Mouse (Mus musculus) splenic B cell, adult 2 months (primary cell): ENCODE results near the gene Zfp574.

Experiments used
- DNase-seq: peaks from one replicate; pipeline ENCODE4 v3.0.0-alpha.2; 2011; ENCODE audit warnings: low read depth, low spot score
- H3K27me3 ChIP-seq: 2 replicates; pipeline ENCODE4 v1.6.1; 2012; ENCODE audit warnings: mild to moderate bottlenecking, low read length, moderate library complexity, mixed read lengths; ENCODE audit not compliant: control insufficient read depth, poor library complexity, insufficient read depth, severe bottlenecking
- H3K36me3 ChIP-seq: 2 replicates; pipeline ENCODE4 v1.6.1; 2012; ENCODE audit warnings: mild to moderate bottlenecking, low read length, moderate library complexity, mixed read lengths; ENCODE audit not compliant: control insufficient read depth, poor library complexity, insufficient read depth, severe bottlenecking

Zfp574 gene

DNA sequence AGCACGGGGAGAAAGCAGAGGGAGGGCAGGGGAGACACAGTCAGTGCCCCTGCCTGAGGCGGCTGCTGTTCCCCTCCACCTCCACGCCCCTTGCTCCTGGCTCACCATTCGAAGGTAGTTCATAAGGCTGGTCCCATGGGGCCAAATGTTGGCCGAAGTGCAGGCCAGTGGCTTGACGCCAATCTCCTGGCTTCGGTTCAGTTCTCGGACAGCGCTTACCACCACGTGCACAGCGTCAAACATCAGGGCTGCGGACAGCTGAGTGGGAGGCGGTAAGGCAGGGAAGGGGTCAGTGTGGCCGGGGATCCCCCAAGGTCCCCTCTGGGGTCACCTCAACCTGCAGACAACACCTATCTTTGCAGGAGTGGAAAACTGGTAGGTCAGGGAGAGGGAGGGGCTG lies 13.5 kb upstream of the Zfp574 start:
- DNase-seq, result no peak
- no peaks in the 10 kb centered on the region for H3K27me3 ChIP-seq
- no peaks in the 10 kb centered on the region for H3K36me3 ChIP-seq

DNA sequence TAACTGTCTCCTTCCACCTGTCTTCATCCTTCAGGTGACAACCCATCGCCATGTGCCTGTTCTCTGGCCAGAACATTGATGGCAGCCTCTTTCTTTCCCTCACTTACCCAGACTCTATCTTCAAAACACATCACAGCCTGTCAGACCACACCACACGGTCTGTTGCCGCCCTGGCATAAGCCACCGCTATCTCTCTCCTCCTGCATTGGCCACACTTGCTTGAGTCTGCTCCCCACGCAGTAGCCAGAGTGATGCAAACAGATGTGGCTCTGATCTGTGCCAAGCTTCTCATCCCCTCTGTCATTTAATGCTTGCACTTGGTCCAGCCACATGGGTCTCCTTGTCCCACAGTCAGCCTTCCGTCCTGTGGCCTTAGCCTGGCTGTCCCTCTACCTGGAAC lies 9.0 kb upstream of the Zfp574 start:
- no peak for DNase-seq
- no peaks in the 10 kb centered on the region for H3K27me3 ChIP-seq
- no peaks in the 10 kb centered on the region for H3K36me3 ChIP-seq

DNA sequence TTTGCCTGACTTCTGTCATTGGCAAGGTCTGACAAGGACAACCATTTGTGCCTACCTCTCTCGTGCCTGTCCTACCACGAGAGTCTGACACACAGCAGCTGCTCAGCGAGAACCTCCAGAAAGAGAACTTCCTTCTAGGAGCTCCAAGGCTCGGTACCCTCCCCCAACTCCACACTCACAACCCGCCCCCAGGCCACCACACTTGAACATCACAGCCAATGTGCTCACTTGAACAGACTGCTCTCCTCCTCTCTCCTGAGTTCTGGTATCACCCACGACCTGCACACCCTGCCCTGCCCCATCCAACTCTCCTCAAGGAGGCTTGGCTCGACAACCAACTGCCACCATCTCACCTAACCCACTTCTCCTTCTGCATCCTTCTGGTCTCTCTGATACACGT lies 8.5 kb upstream of the Zfp574 start:
- no peaks in the 10 kb centered on the region for H3K36me3 ChIP-seq
- DNase-seq, result no peak
- no peaks in the 10 kb centered on the region for H3K27me3 ChIP-seq

DNA sequence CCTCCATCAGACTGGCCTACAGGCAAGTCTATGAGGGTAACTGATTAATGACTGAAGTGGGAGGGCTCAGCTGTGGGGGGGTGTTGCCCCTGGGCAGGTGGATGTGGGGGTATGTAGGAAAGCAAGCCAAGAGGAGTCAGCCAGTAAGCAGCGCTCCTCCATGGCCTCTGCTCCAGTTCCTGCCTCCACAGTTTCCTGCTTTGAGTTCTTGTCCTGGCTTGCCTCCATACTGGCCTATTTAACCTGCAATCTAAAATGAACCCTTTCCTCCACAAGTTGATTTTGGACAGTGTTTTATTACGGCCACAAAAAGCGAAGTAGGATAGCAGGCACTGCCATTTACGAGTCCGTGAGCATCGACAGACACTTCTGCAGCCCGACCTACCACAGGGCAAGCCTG lies 5.0 kb upstream of the Zfp574 start:
- no peak for DNase-seq
- no peaks in the 10 kb centered on the region; the same call in 1 of the 2 replicates for H3K27me3 ChIP-seq
- H3K36me3 ChIP-seq, result no peaks in the 10 kb centered on the region

DNA sequence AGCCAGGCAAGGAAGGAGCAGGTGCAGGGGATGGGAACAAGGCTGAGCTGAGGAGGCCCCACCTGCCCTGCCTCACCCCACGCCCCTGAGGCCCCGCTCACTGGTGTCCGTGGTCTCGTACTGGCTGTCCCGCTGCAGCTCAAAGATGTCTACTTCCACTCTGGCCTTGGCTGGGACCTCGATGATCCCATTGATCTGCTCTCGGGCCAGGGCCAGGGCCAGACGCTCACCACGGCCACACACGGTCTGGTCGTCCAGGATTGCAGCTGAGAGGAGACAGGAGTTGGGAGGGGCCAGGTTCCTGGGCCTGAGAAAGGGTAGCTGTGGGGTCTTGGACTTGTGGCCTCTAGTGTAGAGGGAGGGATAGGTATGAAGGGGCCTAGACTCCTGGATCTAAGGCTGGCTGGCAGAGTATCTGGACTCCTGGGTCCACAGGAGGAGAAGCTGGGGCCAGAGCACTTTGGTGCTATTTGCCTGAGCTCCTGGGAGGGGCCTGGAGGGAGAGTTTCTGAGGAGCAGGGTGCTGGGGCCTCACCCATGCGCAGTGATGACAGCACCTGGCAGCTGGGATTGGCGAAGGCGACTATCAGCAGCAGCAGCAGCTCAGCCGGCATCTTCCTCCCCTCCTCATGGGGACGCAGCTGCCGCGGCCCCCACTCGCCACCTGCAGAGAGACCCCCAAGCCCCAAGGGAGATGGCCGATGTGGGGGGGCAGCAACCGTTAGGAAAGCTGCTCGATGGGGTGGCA lies 4.3 kb upstream of the Zfp574 start:
- H3K36me3 ChIP-seq, result no peaks in the 10 kb centered on the region
- no peak for DNase-seq
- peaks cover 4% of the 10 kb centered on the region; the same call in 1 of the 2 replicates for H3K27me3 ChIP-seq

DNA sequence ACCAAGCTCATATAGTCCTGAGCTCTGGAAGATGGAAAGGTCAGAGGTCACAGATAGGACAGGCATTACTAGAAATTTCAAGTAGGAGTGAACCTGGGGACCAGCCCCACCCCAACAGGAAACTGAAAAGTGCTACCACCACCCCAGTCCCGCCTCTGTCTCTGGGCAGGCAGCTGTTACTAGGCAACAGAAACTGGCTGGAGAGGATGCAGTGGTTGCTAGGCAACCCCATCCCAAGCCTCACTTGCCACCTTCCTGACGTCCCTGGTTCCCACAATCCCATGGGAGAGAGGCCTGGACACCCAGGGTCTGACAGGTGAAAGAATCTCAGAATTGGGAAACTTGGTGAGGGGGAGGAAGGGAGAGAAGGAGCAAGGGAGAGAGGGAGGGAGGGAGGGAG lies 3.6 kb upstream of the Zfp574 start:
- H3K36me3 ChIP-seq, result no peaks in the 10 kb centered on the region
- no peak for DNase-seq
- peaks cover 4% of the 10 kb centered on the region; the same call in 1 of the 2 replicates for H3K27me3 ChIP-seq

DNA sequence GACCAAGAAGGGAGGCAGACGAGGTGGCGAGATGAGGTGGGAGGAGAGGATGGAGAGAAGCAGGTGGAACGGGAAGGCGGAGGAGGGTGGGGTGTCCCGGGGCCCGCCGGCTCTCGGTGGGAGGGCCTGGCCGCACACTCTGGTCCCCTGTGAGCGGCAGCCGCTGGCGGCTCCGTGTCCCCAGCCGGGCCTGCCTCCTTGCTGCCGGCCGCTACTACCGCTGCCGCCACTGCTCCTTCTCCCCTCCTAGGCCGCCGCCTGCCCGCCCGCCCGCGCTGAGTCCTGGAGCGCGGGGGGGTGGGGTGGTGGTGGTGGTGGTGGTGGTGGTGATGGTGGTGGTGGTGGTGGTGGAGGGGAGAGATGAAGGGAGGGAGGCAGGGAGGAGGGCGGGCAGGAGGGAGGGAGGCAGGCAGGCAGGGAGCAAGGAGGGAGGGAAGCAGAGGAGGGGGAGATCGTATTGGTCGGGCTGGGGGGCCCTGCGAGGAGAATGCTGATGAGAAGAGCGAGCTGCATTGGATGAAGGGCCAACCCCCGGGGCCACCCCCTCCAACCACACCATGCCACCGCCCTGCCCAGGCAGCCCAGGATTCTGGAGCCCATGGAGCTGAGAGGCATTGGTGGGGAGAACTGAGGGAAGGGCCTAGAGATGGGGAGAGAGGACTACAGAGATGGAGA lies 486 bp downstream of the Zfp574 start:
- Histone ChIP-seq H3K36me3 (no peaks in the 10 kb centered on the region), H3K27me3 (peaks cover 4% of the 10 kb centered on the region; the same call in 1 of the 2 replicates)
- DNase-seq, result no peak

DNA sequence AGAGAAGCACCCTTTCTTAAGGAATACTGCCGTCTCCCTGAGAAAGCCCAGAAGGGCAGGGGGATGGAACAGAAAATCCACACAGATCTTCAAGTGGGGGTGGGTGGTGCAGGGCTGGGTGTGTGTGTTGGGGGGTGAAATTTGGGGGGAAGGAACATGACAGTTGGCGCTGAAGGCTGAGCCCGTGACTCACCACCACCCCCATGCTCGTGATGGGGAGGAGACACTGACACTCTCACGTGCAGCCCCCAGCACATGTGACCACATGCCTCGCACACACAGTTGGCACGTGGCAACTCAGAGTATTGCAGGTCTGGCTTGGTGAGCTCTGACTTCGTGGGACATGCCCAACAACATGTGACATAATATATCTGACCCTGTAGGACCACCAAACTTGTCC lies 1.6 kb downstream of the Zfp574 start:
- H3K27me3 ChIP-seq, result peaks cover 4% of the 10 kb centered on the region; the same call in 1 of the 2 replicates
- no peaks in the 10 kb centered on the region for H3K36me3 ChIP-seq
- no peak for DNase-seq

DNA sequence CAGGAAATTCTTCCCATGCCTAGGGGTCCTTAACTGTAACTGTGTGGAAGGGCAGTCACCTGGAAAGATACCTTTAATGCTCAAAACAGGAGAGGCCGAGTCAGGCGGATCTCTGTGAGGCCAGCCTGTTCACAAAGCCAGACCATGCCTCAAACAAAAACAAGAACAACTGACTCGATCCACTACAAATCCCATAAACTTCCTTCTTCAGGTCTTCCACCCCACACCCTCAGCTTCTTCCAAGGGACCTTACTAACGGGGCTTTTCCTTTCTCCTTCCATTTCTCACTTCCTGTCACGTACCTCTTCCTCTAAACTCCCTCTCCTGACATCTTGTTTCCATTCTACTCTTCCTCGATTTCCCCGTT lies 3.9 kb downstream of the Zfp574 start:
- Histone ChIP-seq H3K36me3 (peaks cover 10% of the 10 kb centered on the region), H3K27me3 (peaks cover 4% of the 10 kb centered on the region; the same call in 1 of the 2 replicates)
- DNase-seq, result peak; percentile 26

DNA sequence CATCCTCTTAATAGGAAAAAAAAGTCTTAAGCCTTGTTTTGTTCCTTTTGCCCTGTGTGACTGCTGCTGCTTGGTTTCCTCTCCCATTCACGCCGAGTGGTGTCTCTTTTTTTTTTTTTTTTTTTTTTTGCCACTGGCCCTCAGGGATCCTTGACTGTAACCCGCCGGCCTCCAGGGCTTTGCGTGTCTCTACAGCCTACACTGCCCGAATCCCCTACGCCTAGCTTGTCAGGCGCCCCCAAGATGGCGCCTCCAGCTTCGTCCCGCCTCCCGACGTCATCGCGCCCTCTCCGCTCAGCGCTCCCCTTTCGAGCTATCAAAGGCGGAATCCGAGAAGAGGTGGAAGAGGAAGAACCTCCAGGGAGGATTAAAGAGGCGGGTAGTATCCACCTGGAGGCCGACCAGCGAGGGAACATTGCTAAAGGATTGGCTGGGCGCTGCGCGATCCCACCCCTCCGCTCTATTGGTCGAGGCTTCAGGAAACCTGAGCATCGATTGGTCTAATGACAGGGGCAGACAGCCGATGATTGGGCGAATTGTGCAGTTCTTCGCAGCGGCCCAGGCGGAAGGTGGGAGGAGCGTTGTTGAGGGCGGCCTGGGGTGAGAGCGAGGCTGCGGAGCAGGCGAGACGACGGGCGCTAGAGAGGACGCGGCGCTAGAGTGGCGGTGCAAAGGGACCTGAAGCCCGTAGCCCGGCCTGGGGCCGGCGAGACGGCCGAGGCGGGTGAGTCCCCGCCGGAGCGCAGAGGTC lies 4.5 kb downstream of the Zfp574 start:
- H3K27me3 ChIP-seq, result peaks cover 4% of the 10 kb centered on the region; the same call in 1 of the 2 replicates
- H3K36me3 ChIP-seq, result peaks cover 13% of the 10 kb centered on the region
- DNase-seq, result peak; percentile 99

DNA sequence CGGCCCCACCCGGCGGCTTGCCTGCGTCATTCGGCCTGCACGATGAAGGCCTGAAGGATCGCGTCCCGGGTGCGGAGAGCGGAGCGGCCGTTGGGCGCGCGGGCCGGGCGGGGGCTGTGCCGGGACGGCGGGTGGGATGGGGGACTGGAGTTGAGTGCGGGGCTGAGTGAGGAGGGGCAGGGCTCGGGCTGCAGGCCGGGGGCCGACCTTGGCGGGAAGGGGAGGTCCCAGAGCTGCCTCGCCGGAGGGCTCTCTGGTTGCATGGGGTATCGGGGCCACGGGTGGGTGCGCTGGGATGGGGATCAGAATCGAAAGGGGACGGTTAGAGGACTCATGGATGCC lies 5.0 kb downstream of the Zfp574 start:
- H3K27me3 ChIP-seq, result 0 out of 2 replicates have a peak, but pooled peaks cover 4% of the 10 kb centered on the region
- DNase-seq, result no peak
- H3K36me3 ChIP-seq, result peaks cover 13% of the 10 kb centered on the region

DNA sequence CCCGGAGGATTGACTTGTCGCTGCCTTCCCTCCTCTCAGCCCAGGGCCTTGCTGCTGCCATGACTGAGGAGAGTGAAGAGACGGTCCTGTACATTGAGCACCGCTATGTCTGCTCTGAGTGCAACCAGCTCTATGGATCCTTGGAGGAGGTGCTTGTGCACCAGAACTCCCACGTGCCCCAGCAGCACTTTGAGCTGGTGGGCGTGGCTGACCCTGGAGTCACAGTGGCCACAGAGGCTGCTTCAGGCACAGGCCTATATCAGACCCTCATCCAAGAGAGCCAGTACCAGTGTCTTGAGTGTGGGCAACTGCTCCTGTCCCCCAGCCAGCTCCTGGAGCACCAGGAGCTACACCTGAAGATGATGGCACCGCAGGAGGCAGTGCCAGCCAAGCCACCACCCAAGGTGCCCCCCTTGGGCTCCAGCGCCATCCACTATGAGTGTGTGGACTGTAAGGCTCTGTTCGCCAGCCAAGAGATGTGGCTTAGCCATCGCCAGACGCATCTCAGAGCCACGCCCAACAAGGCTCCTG lies 7.2 kb downstream of the Zfp574 start:
- no peak for DNase-seq
- Histone ChIP-seq H3K27me3 (no peaks in the 10 kb centered on the region), H3K36me3 (peaks cover 17% of the 10 kb centered on the region)

DNA sequence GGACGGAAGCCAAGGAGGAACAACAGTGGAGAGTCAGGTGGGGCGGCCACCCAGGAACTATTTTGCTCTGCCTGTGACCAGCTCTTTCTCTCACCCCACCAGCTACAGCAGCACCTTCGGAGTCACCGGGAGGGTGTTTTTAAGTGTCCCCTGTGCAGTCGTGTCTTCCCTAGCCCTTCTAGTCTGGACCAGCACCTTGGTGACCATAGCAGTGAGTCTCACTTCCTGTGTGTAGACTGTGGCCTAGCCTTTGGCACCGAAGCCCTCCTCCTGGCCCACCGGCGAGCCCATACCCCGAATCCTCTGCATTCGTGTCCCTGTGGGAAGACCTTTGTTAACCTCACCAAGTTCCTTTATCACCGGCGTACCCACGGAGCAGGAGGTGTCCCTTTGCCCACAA lies 8.1 kb downstream of the Zfp574 start:
- Histone ChIP-seq H3K27me3 (no peaks in the 10 kb centered on the region), H3K36me3 (peaks cover 17% of the 10 kb centered on the region)
- DNase-seq, result no peak

DNA sequence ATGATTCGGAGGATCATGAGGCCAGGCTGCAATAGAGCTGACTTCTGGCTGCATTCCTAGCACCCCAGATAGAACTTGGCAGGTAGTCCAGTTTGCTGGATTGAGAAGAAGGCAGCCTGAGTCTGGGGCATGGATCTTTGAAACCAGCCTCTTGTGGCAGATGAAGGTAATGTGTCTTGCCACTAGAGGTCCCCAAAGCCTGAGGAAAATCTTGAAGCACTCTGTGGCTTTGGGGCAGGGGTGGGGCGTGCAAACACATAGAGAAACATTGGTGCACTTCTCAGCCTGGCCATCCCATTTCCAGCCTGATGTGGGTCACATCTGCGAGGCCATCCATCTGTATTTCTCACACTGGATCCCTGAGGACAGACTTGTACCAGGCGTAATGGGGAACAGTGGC lies 10.1 kb downstream of the Zfp574 start:
- DNase-seq, result peak; percentile 82
- peaks cover 17% of the 10 kb centered on the region for H3K36me3 ChIP-seq
- no peaks in the 10 kb centered on the region for H3K27me3 ChIP-seq

DNA sequence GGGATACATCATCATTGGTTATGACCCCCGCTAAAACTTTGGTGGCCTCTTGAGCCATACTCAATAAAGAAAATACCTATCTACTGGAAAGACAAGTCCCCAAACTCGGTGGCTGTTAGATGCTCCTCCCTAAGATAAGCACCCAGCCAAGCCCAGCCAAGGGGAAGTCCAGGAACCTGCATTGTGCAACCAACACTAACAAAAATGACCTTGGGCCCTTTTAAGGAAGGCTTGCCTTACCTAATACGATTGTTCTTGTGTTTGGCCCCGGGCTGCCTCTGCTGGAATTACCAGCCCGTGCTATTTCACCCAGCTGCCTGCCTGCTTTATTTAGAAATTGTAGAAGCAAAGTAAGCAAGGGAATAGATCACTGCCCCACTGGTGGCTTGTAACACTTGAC lies 12.3 kb downstream of the Zfp574 start:
- Histone ChIP-seq H3K36me3 (peaks cover 17% of the 10 kb centered on the region), H3K27me3 (no peaks in the 10 kb centered on the region)
- no peak for DNase-seq
